Mouse (Mus musculus): ENCODE measurements around the gene Tmem222. TPM values are rescaled to one million over a fixed set of nuclear protein-coding genes. Genes with fewer than 3 reads are reported as not detected.

Tmem222 gene
- polyA plus RNA-seq, 1 experiment from 2014 or later = 57.5 TPM

DNA sequence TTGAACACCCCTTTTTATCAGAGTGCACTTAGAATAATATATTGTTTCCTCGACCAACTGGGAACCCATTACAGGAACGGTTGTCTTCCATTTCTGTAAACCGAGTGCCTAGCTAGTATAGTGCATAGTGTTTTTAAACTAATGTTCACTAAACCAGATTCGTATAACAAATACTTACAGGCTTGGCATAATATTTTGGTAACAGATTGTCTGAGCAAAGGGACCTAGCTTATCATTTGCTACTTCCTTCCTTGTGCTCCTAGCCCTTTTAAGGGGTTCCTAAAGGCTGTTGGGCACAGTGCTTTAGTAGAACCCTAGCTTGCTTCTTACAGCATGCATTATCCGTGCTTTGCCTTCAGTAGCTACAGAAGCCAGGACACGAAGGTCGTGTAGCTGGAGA, 3.9 kb upstream of the Tmem222 start:
- Histone ChIP-seq H3K4me2 (peak overlapping the region; percentile 47), H3K9ac (ENCODE audit: low read depth, low read length) (peak overlapping the region; percentile 34; the same call in 1 of the 2 replicates)

DNA sequence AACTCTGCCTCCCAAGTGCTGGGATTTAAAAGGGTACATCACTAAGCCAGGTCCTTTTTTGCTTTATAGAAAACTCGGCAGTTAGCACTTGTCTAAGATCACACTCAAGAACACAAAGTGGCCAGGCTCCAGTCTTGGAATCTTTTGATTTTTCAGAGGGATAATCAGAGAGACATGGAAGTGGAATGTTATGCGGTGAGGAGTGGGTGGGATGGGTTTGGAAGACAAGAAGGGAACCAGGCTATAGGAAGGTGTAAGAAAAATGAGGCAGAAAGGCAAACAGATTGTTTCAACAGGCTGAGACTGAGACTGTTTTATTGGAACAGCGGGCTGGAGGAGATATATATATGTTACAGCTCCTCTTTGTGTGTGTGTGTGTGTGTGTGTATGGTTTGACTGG, 890 bp upstream of the Tmem222 start:
- H3K4me1 ChIP-seq (ENCODE audit: control insufficient read depth, insufficient read depth, low read length) = peaks cover 28% of the 10 kb centered on the region
- H3K27ac ChIP-seq (ENCODE audit: low read depth, low read length) = peak overlapping the region; percentile 92; the same call in 1 of the 2 replicates
- H3K4me3 ChIP-seq (ENCODE audit: low read depth, low read length) = no peak overlapping the region
- H3K9ac ChIP-seq (ENCODE audit: low read depth, low read length) = peak overlapping the region; percentile 86; the same call in 1 of the 2 replicates
- no peaks in the 10 kb centered on the region for H3K36me3 ChIP-seq (ENCODE audit: control insufficient read depth, insufficient read depth, low read length)
- 74% methylated on average over 3 of the region's 3 CpGs for WGBS (ENCODE audit: insufficient replicate concordance)
- H3K9me3 ChIP-seq (replicated peaks; ENCODE audit: control insufficient read depth, low read length) = no peaks in the 10 kb centered on the region
- H3K4me2 ChIP-seq = peak overlapping the region; percentile 77
- H3K27me3 ChIP-seq (ENCODE audit: control insufficient read depth, insufficient read depth, low read length) = no peaks in the 10 kb centered on the region
- no peak for ATAC-seq (replicated peaks; ENCODE audit: insufficient number of reproducible peaks, low FRiP score, low TSS enrichment)

More for the DNA sequence above, 3.9 kb upstream of the Tmem222 start:
- H3K4me3 ChIP-seq (ENCODE audit: low read depth, low read length) = no peak overlapping the region
- H3K27me3 ChIP-seq (ENCODE audit: control insufficient read depth, insufficient read depth, low read length) = no peaks in the 10 kb centered on the region
- 16% methylated on average over 7 of the region's 7 CpGs for WGBS (ENCODE audit: insufficient replicate concordance)
- H3K9me3 ChIP-seq (replicated peaks; ENCODE audit: control insufficient read depth, low read length) = no peaks in the 10 kb centered on the region
- H3K4me1 ChIP-seq (ENCODE audit: control insufficient read depth, insufficient read depth, low read length) = peaks cover 33% of the 10 kb centered on the region
- H3K27ac ChIP-seq (ENCODE audit: low read depth, low read length) = peak overlapping the region; percentile 91
- H3K36me3 ChIP-seq (ENCODE audit: control insufficient read depth, insufficient read depth, low read length) = no peaks in the 10 kb centered on the region
- no peak for ATAC-seq (replicated peaks; ENCODE audit: insufficient number of reproducible peaks, low FRiP score, low TSS enrichment)

DNA sequence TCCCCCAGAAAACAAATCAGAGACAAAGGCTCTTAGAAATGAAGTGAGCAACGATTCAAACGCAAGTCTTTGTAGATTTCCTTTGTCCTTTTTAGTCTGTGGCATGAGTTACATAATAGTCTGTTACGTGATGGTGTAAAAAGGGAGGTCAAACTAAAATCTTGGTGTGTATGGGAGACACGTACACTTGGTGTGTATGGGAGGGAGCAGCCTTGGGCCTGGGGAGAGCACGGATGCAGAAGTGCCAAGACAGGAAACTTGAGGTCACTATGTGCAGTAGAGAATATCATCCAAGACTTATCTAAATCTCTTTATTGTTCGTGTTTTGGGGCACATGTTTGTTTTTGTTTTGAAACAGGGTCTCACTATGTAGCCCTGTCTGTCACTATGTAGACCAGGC, 475 bp upstream of the Tmem222 start:
- ATAC-seq (replicated peaks; ENCODE audit: insufficient number of reproducible peaks, low FRiP score, low TSS enrichment) = no peak
- Histone ChIP-seq H3K4me1 (ENCODE audit: control insufficient read depth, insufficient read depth, low read length) (peaks cover 28% of the 10 kb centered on the region), H3K36me3 (ENCODE audit: control insufficient read depth, insufficient read depth, low read length) (no peaks in the 10 kb centered on the region), H3K4me2 (peak overlapping the region; percentile 77), H3K9me3 (replicated peaks; ENCODE audit: control insufficient read depth, low read length) (no peaks in the 10 kb centered on the region), H3K9ac (ENCODE audit: low read depth, low read length) (peak overlapping the region; percentile 86), H3K4me3 (ENCODE audit: low read depth, low read length) (peak overlapping the region; percentile 86), H3K27me3 (ENCODE audit: control insufficient read depth, insufficient read depth, low read length) (no peaks in the 10 kb centered on the region), H3K27ac (ENCODE audit: low read depth, low read length) (peak overlapping the region; percentile 92)
- WGBS (ENCODE audit: insufficient replicate concordance) = 28% methylated on average over 6 of the region's 6 CpGs

DNA sequence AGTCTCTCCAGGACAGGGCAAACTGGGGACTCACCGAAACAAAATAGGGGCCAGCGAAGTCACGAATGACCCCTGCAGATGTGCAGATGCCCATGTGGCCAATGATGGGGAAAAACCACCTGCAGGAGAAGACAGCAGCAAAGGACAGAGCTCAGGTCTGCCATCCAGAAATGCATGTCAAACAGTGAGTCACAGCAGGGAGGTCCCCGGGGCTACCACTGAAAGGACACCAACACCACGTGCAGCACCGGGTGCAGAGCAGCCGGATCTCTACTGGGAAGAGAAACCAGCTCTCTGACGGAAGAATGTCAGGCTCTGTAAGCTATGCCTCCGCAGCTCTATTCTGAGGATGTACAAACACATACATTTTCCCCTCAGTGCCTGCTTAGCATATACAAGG, 6.7 kb downstream of the Tmem222 start:
- H3K4me3 ChIP-seq (ENCODE audit: low read depth, low read length) = no peak overlapping the region
- H3K27ac ChIP-seq (ENCODE audit: low read depth, low read length) = no peak overlapping the region
- 92% methylated on average over 9 of the region's 9 CpGs for WGBS (ENCODE audit: insufficient replicate concordance)
- no peaks in the 10 kb centered on the region for H3K4me1 ChIP-seq (ENCODE audit: control insufficient read depth, insufficient read depth, low read length)
- no peak overlapping the region for H3K9ac ChIP-seq (ENCODE audit: low read depth, low read length)
- no peaks in the 10 kb centered on the region for H3K27me3 ChIP-seq (ENCODE audit: control insufficient read depth, insufficient read depth, low read length)
- ATAC-seq (replicated peaks; ENCODE audit: insufficient number of reproducible peaks, low FRiP score, low TSS enrichment) = no peak
- no peaks in the 10 kb centered on the region for H3K9me3 ChIP-seq (replicated peaks; ENCODE audit: control insufficient read depth, low read length)
- H3K36me3 ChIP-seq (ENCODE audit: control insufficient read depth, insufficient read depth, low read length) = peaks cover 22% of the 10 kb centered on the region
- H3K4me2 ChIP-seq = no peak overlapping the region

DNA sequence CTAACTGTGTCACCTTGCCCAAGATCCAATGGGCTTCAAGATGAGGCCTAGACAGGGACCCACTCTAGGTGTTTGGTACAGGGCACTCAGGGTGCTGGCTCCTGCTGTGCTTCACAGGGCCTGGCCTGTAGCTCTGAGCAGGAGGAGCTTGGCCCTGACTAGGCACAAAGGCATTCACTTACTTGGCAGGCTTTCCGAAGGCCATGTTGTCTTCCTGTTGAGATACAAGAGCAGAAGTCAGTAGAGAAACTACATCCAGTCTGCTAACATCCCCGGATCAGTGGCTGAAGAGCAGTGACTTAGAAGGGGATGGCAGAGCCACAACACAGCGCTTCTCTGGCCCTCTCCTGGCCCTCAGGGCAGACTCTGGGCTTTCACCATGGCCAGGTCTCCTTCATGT, 8.0 kb downstream of the Tmem222 start:
- Histone ChIP-seq H3K4me1 (ENCODE audit: control insufficient read depth, insufficient read depth, low read length) (no peaks in the 10 kb centered on the region), H3K27ac (ENCODE audit: low read depth, low read length) (no peak overlapping the region), H3K4me3 (ENCODE audit: low read depth, low read length) (no peak overlapping the region), H3K4me2 (no peak overlapping the region), H3K9me3 (replicated peaks; ENCODE audit: control insufficient read depth, low read length) (no peaks in the 10 kb centered on the region), H3K27me3 (ENCODE audit: control insufficient read depth, insufficient read depth, low read length) (no peaks in the 10 kb centered on the region), H3K36me3 (ENCODE audit: control insufficient read depth, insufficient read depth, low read length) (peaks cover 36% of the 10 kb centered on the region), H3K9ac (ENCODE audit: low read depth, low read length) (no peak overlapping the region)
- no peak for ATAC-seq (replicated peaks; ENCODE audit: insufficient number of reproducible peaks, low FRiP score, low TSS enrichment)
- 86% methylated on average over 3 of the region's 3 CpGs for WGBS (ENCODE audit: insufficient replicate concordance)

DNA sequence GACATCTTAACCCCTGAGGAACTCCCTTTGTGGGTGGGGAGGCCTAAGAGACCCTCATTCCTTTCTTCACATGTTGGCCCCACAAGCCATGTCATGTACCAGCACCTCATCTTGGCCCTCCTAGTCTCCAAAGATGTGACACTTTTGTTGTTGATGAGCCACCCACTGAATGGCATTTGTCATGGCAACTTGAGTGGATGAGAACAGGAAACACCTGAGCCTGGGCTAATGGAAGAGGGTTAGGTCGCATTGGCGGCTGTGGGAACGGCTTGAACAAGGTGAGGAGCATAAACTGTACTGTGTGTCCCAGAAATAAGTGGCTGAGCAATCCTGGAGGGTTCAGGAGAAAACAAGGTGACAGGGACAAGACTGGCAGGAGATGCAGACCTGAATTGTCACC, 8.7 kb downstream of the Tmem222 start:
- Histone ChIP-seq H3K4me1 (ENCODE audit: control insufficient read depth, insufficient read depth, low read length) (no peaks in the 10 kb centered on the region), H3K9ac (ENCODE audit: low read depth, low read length) (no peak overlapping the region), H3K4me2 (no peak overlapping the region), H3K27me3 (ENCODE audit: control insufficient read depth, insufficient read depth, low read length) (no peaks in the 10 kb centered on the region), H3K36me3 (ENCODE audit: control insufficient read depth, insufficient read depth, low read length) (peaks cover 40% of the 10 kb centered on the region), H3K27ac (ENCODE audit: low read depth, low read length) (no peak overlapping the region), H3K4me3 (ENCODE audit: low read depth, low read length) (no peak overlapping the region), H3K9me3 (replicated peaks; ENCODE audit: control insufficient read depth, low read length) (no peaks in the 10 kb centered on the region)
- 89% methylated on average over 3 of the region's 3 CpGs for WGBS (ENCODE audit: insufficient replicate concordance)
- ATAC-seq (replicated peaks; ENCODE audit: insufficient number of reproducible peaks, low FRiP score, low TSS enrichment) = no peak

DNA sequence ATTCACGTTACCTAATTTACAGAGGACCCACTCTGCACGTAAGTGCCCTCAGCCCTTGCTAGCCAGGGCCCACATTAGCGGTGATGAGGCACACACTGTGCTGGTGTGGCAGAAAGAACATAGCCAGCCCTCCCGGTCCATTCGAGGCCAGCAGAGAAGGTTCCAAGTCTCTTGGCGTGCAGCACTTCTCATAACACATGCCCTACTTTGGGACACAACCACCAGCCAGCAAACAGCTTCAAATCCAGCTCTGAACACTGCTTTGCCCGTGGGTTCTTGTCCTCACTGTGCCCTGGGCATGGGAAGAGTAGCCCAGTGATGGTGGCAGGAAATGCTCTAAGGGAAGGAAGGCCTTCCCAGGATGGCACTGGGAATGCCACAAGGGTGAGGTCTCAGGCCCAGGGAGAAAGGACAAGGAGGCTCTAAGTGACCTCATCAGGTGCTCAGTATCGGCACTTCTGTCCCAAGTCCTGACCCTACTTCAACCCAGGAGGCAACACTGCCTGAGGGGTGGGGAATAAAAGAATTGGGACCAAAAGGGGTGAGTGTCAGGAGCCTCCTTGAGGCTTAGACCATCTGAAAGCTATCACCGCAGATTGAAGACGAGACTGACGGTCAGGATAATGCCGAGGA, 11.2 kb downstream of the Tmem222 start:
- Histone ChIP-seq H3K9me3 (replicated peaks; ENCODE audit: control insufficient read depth, low read length) (0 out of 2 replicates have a peak, but pooled peaks cover 3% of the 10 kb centered on the region), H3K9ac (ENCODE audit: low read depth, low read length) (no peak overlapping the region), H3K4me2 (no peak overlapping the region), H3K36me3 (ENCODE audit: control insufficient read depth, insufficient read depth, low read length) (peaks cover 42% of the 10 kb centered on the region), H3K4me1 (ENCODE audit: control insufficient read depth, insufficient read depth, low read length) (no peaks in the 10 kb centered on the region), H3K4me3 (ENCODE audit: low read depth, low read length) (no peak overlapping the region), H3K27ac (ENCODE audit: low read depth, low read length) (no peak overlapping the region), H3K27me3 (ENCODE audit: control insufficient read depth, insufficient read depth, low read length) (no peaks in the 10 kb centered on the region)
- 92% methylated on average over 12 of the region's 12 CpGs for WGBS (ENCODE audit: insufficient replicate concordance)
- ATAC-seq (replicated peaks; ENCODE audit: insufficient number of reproducible peaks, low FRiP score, low TSS enrichment) = no peak

DNA sequence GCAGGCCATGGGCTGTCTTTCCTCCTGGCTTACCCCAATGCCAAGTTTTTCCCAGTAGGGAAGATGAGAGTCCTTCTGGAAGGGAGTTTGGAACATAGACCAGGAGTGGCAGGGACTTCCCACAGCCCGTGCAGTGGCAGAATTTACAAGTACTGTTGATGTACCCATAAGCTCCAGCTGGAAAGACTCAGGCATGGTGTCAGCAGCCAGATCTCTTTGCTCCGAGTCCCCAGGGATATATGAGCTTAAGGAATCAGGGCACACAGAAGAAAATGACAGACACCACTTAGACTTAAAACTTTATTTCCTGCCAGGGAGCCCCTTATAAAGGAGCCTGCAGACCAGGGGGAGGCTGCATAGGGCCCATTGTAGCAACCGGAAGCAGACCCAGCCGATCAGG, 11.8 kb downstream of the Tmem222 start:
- 87% methylated on average over 4 of the region's 4 CpGs for WGBS (ENCODE audit: insufficient replicate concordance)
- Histone ChIP-seq H3K27me3 (ENCODE audit: control insufficient read depth, insufficient read depth, low read length) (no peaks in the 10 kb centered on the region), H3K4me2 (no peak overlapping the region), H3K9me3 (replicated peaks; ENCODE audit: control insufficient read depth, low read length) (0 out of 2 replicates have a peak, but pooled peaks cover 3% of the 10 kb centered on the region), H3K27ac (ENCODE audit: low read depth, low read length) (no peak overlapping the region), H3K9ac (ENCODE audit: low read depth, low read length) (no peak overlapping the region), H3K36me3 (ENCODE audit: control insufficient read depth, insufficient read depth, low read length) (peaks cover 42% of the 10 kb centered on the region), H3K4me3 (ENCODE audit: low read depth, low read length) (no peak overlapping the region), H3K4me1 (ENCODE audit: control insufficient read depth, insufficient read depth, low read length) (no peaks in the 10 kb centered on the region)
- no peak for ATAC-seq (replicated peaks; ENCODE audit: insufficient number of reproducible peaks, low FRiP score, low TSS enrichment)

DNA sequence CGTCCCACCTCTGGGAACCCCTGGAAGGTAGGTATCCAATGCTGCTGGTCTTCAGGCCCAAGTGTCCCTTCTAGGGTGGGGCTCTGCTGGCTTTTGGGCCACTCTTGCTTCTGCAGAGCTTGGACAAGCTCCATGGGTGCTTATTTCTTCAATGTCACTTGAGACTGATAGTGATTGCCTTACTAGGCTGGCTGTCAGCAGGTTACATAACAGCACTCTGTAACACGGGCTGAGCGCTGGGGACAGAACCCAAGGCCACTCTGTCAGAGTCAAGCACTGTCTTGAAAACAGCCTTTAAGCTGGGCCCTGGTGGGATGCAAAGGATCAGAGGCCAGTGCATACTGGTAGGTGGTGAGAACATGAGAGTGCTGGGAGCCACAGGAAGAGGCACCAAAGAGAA, 12.3 kb downstream of the Tmem222 start:
- H3K36me3 ChIP-seq (ENCODE audit: control insufficient read depth, insufficient read depth, low read length) = peaks cover 38% of the 10 kb centered on the region
- no peaks in the 10 kb centered on the region for H3K4me1 ChIP-seq (ENCODE audit: control insufficient read depth, insufficient read depth, low read length)
- no peak overlapping the region for H3K4me3 ChIP-seq (ENCODE audit: low read depth, low read length)
- WGBS (ENCODE audit: insufficient replicate concordance) = 87% methylated on average over 3 of the region's 3 CpGs
- H3K27me3 ChIP-seq (ENCODE audit: control insufficient read depth, insufficient read depth, low read length) = no peaks in the 10 kb centered on the region
- no peak overlapping the region for H3K27ac ChIP-seq (ENCODE audit: low read depth, low read length)
- 0 out of 2 replicates have a peak, but pooled peaks cover 3% of the 10 kb centered on the region for H3K9me3 ChIP-seq (replicated peaks; ENCODE audit: control insufficient read depth, low read length)
- no peak for ATAC-seq (replicated peaks; ENCODE audit: insufficient number of reproducible peaks, low FRiP score, low TSS enrichment)
- H3K4me2 ChIP-seq = no peak overlapping the region
- no peak overlapping the region for H3K9ac ChIP-seq (ENCODE audit: low read depth, low read length)

Data from heart, embryonic 11.5 days (tissue).